Mouse (Mus musculus): ENCODE measurements around the gene Cox7a2. TPM values are rescaled to one million over a fixed set of nuclear protein-coding genes. Genes with fewer than 3 reads are reported as not detected.
A peak's percentile ranks its signal among the peaks of the same experiment; 100 is the strongest.

Cox7a2 gene
- polyA plus RNA-seq, 1 experiment from 2014 or later = 640 TPM

DNA sequence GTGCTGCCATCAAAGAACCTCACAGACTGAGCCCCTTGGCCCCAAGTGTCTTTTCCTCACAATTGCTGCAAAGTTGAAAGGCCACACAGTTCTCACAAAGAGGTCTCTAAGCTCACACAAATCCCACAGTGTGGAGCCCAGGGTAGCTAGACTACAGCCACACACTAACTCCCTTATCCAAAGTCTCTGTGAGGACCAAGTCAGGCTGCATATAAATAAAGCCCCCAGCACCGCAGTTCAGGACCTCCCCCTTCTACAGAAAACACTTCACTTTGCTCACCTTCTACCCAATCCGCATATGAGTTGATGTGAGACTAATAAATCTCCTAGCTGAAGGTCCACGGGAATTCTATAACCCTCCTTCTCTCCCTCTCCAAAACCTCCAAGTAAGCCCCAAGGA lies 24.8 kb upstream of the Cox7a2 start:
- ATAC-seq (ENCODE audit: insufficient number of reproducible peaks, insufficient read depth, low FRiP score, low TSS enrichment, low read depth) = no peak
- Histone ChIP-seq H3K36me3 (no peaks in the 10 kb centered on the region), H3K4me1 (peaks cover 7% of the 10 kb centered on the region; the same call in 1 of the 2 replicates), H3K4me2 (no peak overlapping the region), H3K9me3 (no peaks in the 10 kb centered on the region), H3K4me3 (no peak overlapping the region), H3K9ac (no peak overlapping the region), H3K27ac (no peak overlapping the region), H3K27me3 (no peaks in the 10 kb centered on the region)
- WGBS = 56% methylated on average over 3 of the region's 3 CpGs

- Histone ChIP-seq H3K9me3 (no peaks in the 10 kb centered on the region), H3K9ac (no peak overlapping the region), H3K36me3 (peaks cover 14% of the 10 kb centered on the region), H3K4me2 (no peak overlapping the region), H3K27ac (no peak overlapping the region), H3K4me3 (no peak overlapping the region), H3K4me1 (0 out of 2 replicates have a peak, but pooled peaks cover 1% of the 10 kb centered on the region), H3K27me3 (no peaks in the 10 kb centered on the region)
- ATAC-seq (ENCODE audit: insufficient number of reproducible peaks, insufficient read depth, low FRiP score, low TSS enrichment, low read depth) = no peak
- 74% methylated on average over 2 of the region's 2 CpGs for WGBS
Measured at GRCm38 (mm10) chr9:79779354-79779753, 19.7 kb upstream of the Cox7a2 start.

- no peaks in the 10 kb centered on the region for H3K4me1 ChIP-seq
- no peak for ATAC-seq (ENCODE audit: insufficient number of reproducible peaks, insufficient read depth, low FRiP score, low TSS enrichment, low read depth)
- H3K4me2 ChIP-seq = no peak overlapping the region
- H3K36me3 ChIP-seq = peaks cover 3% of the 10 kb centered on the region; the same call in 1 of the 2 replicates
- H3K4me3 ChIP-seq = no peak overlapping the region
- no peaks in the 10 kb centered on the region for H3K27me3 ChIP-seq
- H3K9ac ChIP-seq = no peak overlapping the region
- no peaks in the 10 kb centered on the region for H3K9me3 ChIP-seq
- H3K27ac ChIP-seq = no peak overlapping the region
- 93% methylated on average over 5 of the region's 5 CpGs for WGBS
Measured at GRCm38 (mm10) chr9:79766991-79767545, 7.4 kb upstream of the Cox7a2 start.

- WGBS = 87% methylated on average over 4 of the region's 4 CpGs
- H3K27ac ChIP-seq = no peak overlapping the region
Measured at GRCm38 (mm10) chr9:79765329-79765728, 5.7 kb upstream of the Cox7a2 start.

GRCm38 (mm10) chr9:79762519-79762918 lies 2.8 kb upstream of the Cox7a2 start:
- no peaks in the 10 kb centered on the region for H3K9me3 ChIP-seq
- H3K27ac ChIP-seq = no peak overlapping the region
- peaks cover 16% of the 10 kb centered on the region for H3K4me1 ChIP-seq
- no peaks in the 10 kb centered on the region for H3K36me3 ChIP-seq
- H3K9ac ChIP-seq = no peak overlapping the region
- ATAC-seq (ENCODE audit: insufficient number of reproducible peaks, insufficient read depth, low FRiP score, low TSS enrichment, low read depth) = no peak
- no peaks in the 10 kb centered on the region for H3K27me3 ChIP-seq
- H3K4me3 ChIP-seq = no peak overlapping the region
- 76% methylated on average over 6 of the region's 6 CpGs for WGBS
- no peak overlapping the region for H3K4me2 ChIP-seq

More at GRCm38 (mm10) chr9:79765329-79765728, 5.7 kb upstream of the Cox7a2 start:
- Histone ChIP-seq H3K9ac (no peak overlapping the region), H3K4me2 (no peak overlapping the region), H3K9me3 (no peaks in the 10 kb centered on the region), H3K4me3 (no peak overlapping the region), H3K36me3 (no peaks in the 10 kb centered on the region), H3K27me3 (no peaks in the 10 kb centered on the region), H3K4me1 (0 out of 2 replicates have a peak, but pooled peaks cover 2% of the 10 kb centered on the region)
- no peak for ATAC-seq (ENCODE audit: insufficient number of reproducible peaks, insufficient read depth, low FRiP score, low TSS enrichment, low read depth)

- H3K9ac ChIP-seq = peak overlapping the region; percentile 94
- peaks cover 12% of the 10 kb centered on the region for H3K36me3 ChIP-seq
- 4% methylated on average over 14 of the region's 14 CpGs for WGBS
- H3K4me1 ChIP-seq = peaks cover 16% of the 10 kb centered on the region
- peak overlapping the region; percentile 69 for H3K4me2 ChIP-seq
- H3K27ac ChIP-seq = peak overlapping the region; percentile 91
- H3K9me3 ChIP-seq = no peaks in the 10 kb centered on the region
- no peak for ATAC-seq (ENCODE audit: insufficient number of reproducible peaks, insufficient read depth, low FRiP score, low TSS enrichment, low read depth)
- peak overlapping the region; percentile 87 for H3K4me3 ChIP-seq
- no peaks in the 10 kb centered on the region for H3K27me3 ChIP-seq
Measured at GRCm38 (mm10) chr9:79760076-79760475, 398 bp upstream of the Cox7a2 start.

DNA sequence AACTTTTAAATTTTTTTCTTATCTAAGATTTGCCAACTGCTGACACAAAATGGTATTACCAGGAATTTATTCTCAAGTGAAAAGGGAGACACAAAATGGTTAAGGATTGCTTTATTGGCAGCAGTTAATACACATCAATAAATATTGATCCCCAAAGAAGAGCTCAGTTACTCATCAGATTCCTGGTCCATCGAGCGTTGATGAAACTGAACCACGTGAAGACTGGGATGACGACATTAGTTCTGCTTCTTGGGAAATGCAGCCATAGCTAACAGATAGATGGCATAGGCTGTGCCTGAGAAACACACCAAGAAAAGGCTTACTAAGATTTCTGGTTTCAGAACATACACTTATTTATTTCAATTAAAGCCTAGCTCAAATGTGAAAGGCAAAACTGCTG lies 4.4 kb downstream of the Cox7a2 start:
- H3K4me2 ChIP-seq = no peak overlapping the region
- no peaks in the 10 kb centered on the region for H3K9me3 ChIP-seq
- H3K9ac ChIP-seq = no peak overlapping the region
- H3K27ac ChIP-seq = no peak overlapping the region
- WGBS = 92% methylated on average over 4 of the region's 4 CpGs
- ATAC-seq (ENCODE audit: insufficient number of reproducible peaks, insufficient read depth, low FRiP score, low TSS enrichment, low read depth) = no peak
- H3K4me3 ChIP-seq = no peak overlapping the region
- H3K36me3 ChIP-seq = peaks cover 35% of the 10 kb centered on the region
- peaks cover 14% of the 10 kb centered on the region for H3K4me1 ChIP-seq
- H3K27me3 ChIP-seq = no peaks in the 10 kb centered on the region

GRCm38 (mm10) chr9:79751846-79752245 lies 7.8 kb downstream of the Cox7a2 start:
- Histone ChIP-seq H3K9me3 (no peaks in the 10 kb centered on the region), H3K36me3 (peaks cover 32% of the 10 kb centered on the region), H3K9ac (no peak overlapping the region), H3K27me3 (no peaks in the 10 kb centered on the region), H3K4me1 (no peaks in the 10 kb centered on the region), H3K4me3 (no peak overlapping the region), H3K27ac (no peak overlapping the region), H3K4me2 (no peak overlapping the region)
- ATAC-seq (ENCODE audit: insufficient number of reproducible peaks, insufficient read depth, low FRiP score, low TSS enrichment, low read depth) = no peak
- WGBS = 85% methylated on average over 8 of the region's 8 CpGs

DNA sequence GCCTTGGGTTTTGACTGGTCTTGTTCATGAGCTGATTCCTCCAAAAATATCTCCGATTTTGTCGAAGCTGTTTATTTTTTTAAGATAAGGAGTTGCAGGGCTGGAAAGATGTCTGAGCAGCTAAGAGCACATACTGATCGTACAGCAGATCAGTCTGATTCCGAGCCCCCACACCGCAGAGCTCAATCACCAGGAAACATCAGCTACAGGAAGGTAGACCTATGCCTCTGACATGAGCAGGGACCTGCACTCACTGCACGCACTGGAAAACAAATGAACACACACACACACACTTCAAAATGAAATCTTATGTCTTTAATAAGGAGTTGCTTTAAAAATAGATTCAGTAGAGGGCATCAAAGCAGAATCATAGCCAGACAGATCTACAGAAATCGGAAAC lies 9.0 kb downstream of the Cox7a2 start:
- Histone ChIP-seq H3K4me3 (no peak overlapping the region), H3K4me1 (no peaks in the 10 kb centered on the region), H3K9me3 (no peaks in the 10 kb centered on the region), H3K9ac (no peak overlapping the region), H3K36me3 (peaks cover 28% of the 10 kb centered on the region), H3K27ac (no peak overlapping the region), H3K4me2 (no peak overlapping the region), H3K27me3 (no peaks in the 10 kb centered on the region)
- no peak for ATAC-seq (ENCODE audit: insufficient number of reproducible peaks, insufficient read depth, low FRiP score, low TSS enrichment, low read depth)
- WGBS = 83% methylated on average over 7 of the region's 7 CpGs

DNA sequence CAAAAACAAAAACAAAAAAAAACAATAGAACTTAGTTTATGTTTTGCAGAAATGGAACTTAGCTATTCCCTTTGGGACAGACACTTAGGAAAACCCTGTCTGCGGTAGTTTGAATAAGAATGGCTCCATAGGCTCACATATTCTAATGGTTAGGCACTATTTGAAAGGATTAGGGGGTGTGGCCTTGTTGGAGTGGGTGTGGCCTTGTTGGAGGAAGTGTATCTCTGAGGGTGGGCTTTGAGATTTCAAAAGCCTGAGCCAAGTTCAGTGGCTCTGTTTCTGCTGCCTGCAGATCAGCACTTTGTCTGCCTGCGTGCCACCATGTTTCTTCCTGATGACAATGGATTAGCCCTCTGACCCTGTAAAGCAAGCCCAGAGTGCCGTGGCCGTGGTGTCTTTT lies 14.6 kb downstream of the Cox7a2 start:
- Histone ChIP-seq H3K4me2 (no peak overlapping the region), H3K4me3 (no peak overlapping the region), H3K4me1 (no peaks in the 10 kb centered on the region), H3K27ac (no peak overlapping the region), H3K9ac (no peak overlapping the region), H3K36me3 (no peaks in the 10 kb centered on the region), H3K27me3 (no peaks in the 10 kb centered on the region), H3K9me3 (no peaks in the 10 kb centered on the region)
- ATAC-seq (ENCODE audit: insufficient number of reproducible peaks, insufficient read depth, low FRiP score, low TSS enrichment, low read depth) = no peak
- WGBS = 60% methylated on average over 4 of the region's 4 CpGs

GRCm38 (mm10) chr9:79735608-79736007 lies 24.1 kb downstream of the Cox7a2 start:
- no peak overlapping the region for H3K4me2 ChIP-seq
- H3K4me1 ChIP-seq = no peaks in the 10 kb centered on the region
- no peaks in the 10 kb centered on the region for H3K36me3 ChIP-seq
- H3K9ac ChIP-seq = no peak overlapping the region
- no peak overlapping the region for H3K4me3 ChIP-seq
- no peaks in the 10 kb centered on the region for H3K27me3 ChIP-seq
- H3K9me3 ChIP-seq = no peaks in the 10 kb centered on the region
- WGBS = 83% methylated on average over 6 of the region's 6 CpGs
- H3K27ac ChIP-seq = no peak overlapping the region
- no peak for ATAC-seq (ENCODE audit: insufficient number of reproducible peaks, insufficient read depth, low FRiP score, low TSS enrichment, low read depth)

- no peaks in the 10 kb centered on the region for H3K9me3 ChIP-seq
- no peaks in the 10 kb centered on the region for H3K36me3 ChIP-seq
- WGBS = 76% methylated on average over 5 of the region's 5 CpGs
- H3K9ac ChIP-seq = no peak overlapping the region
- H3K4me2 ChIP-seq = no peak overlapping the region
- ATAC-seq (ENCODE audit: insufficient number of reproducible peaks, insufficient read depth, low FRiP score, low TSS enrichment, low read depth) = no peak
- no peak overlapping the region for H3K4me3 ChIP-seq
- H3K27me3 ChIP-seq = no peaks in the 10 kb centered on the region
- H3K27ac ChIP-seq = no peak overlapping the region
- no peaks in the 10 kb centered on the region for H3K4me1 ChIP-seq
Measured at GRCm38 (mm10) chr9:79730301-79730700, 29.4 kb downstream of the Cox7a2 start.

Measured in embryonic facial prominence, embryonic 13.5 days (tissue).